Comparison of ENCODE assay signal across 10 mouse cellular contexts in the genomic region with DNA sequence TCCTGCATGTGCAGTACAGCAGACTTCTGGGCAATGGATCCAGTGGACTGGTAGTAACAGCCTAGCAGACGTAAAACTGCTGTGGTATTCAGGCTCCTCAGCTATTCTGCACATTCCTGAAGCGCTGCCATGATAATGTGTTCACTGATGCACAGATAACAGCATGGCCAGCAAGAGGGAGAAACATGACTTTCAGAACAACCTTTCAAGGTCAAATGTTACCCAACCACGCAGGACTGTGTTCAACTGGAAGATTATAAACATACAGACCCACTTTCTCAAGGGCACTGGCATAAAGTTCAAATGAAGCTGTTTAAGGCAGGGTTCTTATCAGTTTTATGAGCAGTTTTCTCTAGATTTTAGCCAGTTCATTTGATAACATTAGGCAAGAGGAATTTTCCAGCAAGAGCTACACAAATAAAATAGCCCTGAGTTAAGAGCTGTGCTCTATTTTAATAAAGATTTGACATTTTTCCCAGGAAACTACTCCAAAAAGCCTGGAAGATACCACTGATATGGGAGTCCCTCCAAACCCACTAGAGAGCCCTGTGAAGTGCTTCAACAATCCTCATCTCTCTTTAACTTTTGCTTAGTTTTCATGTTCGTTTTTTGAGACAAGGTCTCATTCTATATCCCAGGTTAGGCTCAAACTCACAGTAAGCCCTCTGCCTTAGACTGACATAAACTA.
DNase-seq lines count a peak whose midpoint lies in the region; ATAC-seq and TF ChIP-seq lines count a peak whose summit lies in the region.
"Had no signal": no experiment of that assay in that cellular context is flagged by ENCODE, and none has a peak within 500 bp of the region (broad histone marks: within the 10 kb centered on the region; RNA-seq: fewer than 3 reads in every experiment).

No protein-coding gene starts in this region.

- peak; percentile 10 for DNase-seq in urinary bladder, postnatal 25 days (ENCODE audit: low spot score)
- no peak for DNase-seq in urinary bladder, adult 2 months (ENCODE audit: low spot score)
- DNase-seq in embryo, embryonic 10 days (ENCODE audit: low spot score): peak; percentile 41
- peak; percentile 21 to 47 for DNase-seq in lung, adult 18-20 months
- DNase-seq in yolk sac, embryonic 10.5 days (ENCODE audit: low spot score): peak; percentile 51
- no peak for DNase-seq in gastrocnemius, postnatal 36 days
- DNase-seq in thymus, postnatal 0 days (ENCODE audit: low spot score): no peak
- no peak for DNase-seq in midbrain, postnatal 0 days (ENCODE audit: low spot score)

- no peak overlapping the region for H3K4me3 ChIP-seq in midbrain, postnatal 0 days (ENCODE audit: low read depth, low read length)
- H3K4me3 ChIP-seq: embryonic facial prominence, embryonic 15.5 days; limb, embryonic 12.5 days had no signal

- no peaks in the 10 kb centered on the region for H3K4me1 ChIP-seq in midbrain, postnatal 0 days (ENCODE audit: insufficient read depth, low read length)
- H3K4me1 ChIP-seq: embryonic facial prominence, embryonic 15.5 days; limb, embryonic 12.5 days had no signal

- no peak overlapping the region for H3K4me2 ChIP-seq in midbrain, postnatal 0 days (ENCODE audit: low read depth, low read length, poor library complexity, severe bottlenecking)
- H3K4me2 ChIP-seq: embryonic facial prominence, embryonic 15.5 days; limb, embryonic 12.5 days had no signal

- TF ChIP-seq CTCF in midbrain, postnatal 0 days (IDR thresholded peaks at IDR 0.05): no peak

- no peak for ATAC-seq in midbrain, postnatal 0 days (ENCODE audit: low FRiP score)

- H3K9me3 ChIP-seq in midbrain, postnatal 0 days (ENCODE audit: low read length): no peaks in the 10 kb centered on the region
- H3K9me3 ChIP-seq: embryonic facial prominence, embryonic 15.5 days; limb, embryonic 12.5 days had no signal

- H3K27me3 ChIP-seq in midbrain, postnatal 0 days (ENCODE audit: insufficient read depth, low read length): no peaks in the 10 kb centered on the region
- H3K27me3 ChIP-seq: embryonic facial prominence, embryonic 15.5 days; limb, embryonic 12.5 days had no signal

- H3K9ac ChIP-seq in midbrain, postnatal 0 days (replicated peaks; ENCODE audit: low read length, poor library complexity, severe bottlenecking): no peak overlapping the region
- H3K9ac ChIP-seq: embryonic facial prominence, embryonic 15.5 days; limb, embryonic 12.5 days had no signal

- H3K36me3 ChIP-seq in midbrain, postnatal 0 days (ENCODE audit: insufficient read depth, low read length): no peaks in the 10 kb centered on the region
- H3K36me3 ChIP-seq: embryonic facial prominence, embryonic 15.5 days; limb, embryonic 12.5 days had no signal

- intact Hi-C loops in gastrocnemius, postnatal 36 days (cut with DNase I): no loop called here

- 56% methylated on average over 4 of the region's 4 CpGs for WGBS in midbrain, postnatal 0 days

- no peak overlapping the region for H3K27ac ChIP-seq in midbrain, postnatal 0 days (ENCODE audit: low read depth, low read length)
- H3K27ac ChIP-seq: embryonic facial prominence, embryonic 15.5 days; limb, embryonic 12.5 days had no signal

Comparison
In these comparisons a context has a peak if more than half of its experiments do, and no peak if none do; other contexts are left out.
1. DNase-seq: peak in urinary bladder, postnatal 25 days (single experiment), embryo, embryonic 10 days (single experiment), lung, adult 18-20 months (2 of 2) and yolk sac, embryonic 10.5 days (single experiment); none in urinary bladder, adult 2 months (single experiment), gastrocnemius, postnatal 36 days (0 of 2), thymus, postnatal 0 days (single experiment) and midbrain, postnatal 0 days (single experiment).